Mouse (Mus musculus) layer of hippocampus, adult 18-20 months (tissue): ENCODE data around the gene G430095P16Rik. TPM values are rescaled to one million over a fixed set of nuclear protein-coding genes. Genes with fewer than 3 reads are reported as not detected.

Experiments used
- DNase-seq, 2 experiments: peaks; one replicate each; pipeline ENCODE4 v3.0.0; 2022; ENCODE audit warnings: low spot score in 2 of 2
- total RNA-seq, 2 experiments: library from RNA; stranded (reverse); gene quantifications; 2 replicates each; pipeline ENCODE4 v1.2.3; 2021

Gene G430095P16Rik
- total RNA-seq, 2 experiments from 2014 or later = not detected

- no peak for DNase-seq
Observed at GRCm38 (mm10) chr8:84768343-84769095, 45.7 kb downstream of the G430095P16Rik start.

GRCm38 (mm10) chr8:84769324-84769723 lies 46.5 kb downstream of the G430095P16Rik start:
- DNase-seq = no peak

GRCm38 (mm10) chr8:84770100-84770953 lies 47.5 kb downstream of the G430095P16Rik start:
- DNase-seq = no peak

- no peak for DNase-seq
Observed at GRCm38 (mm10) chr8:84771000-84771687, 48.3 kb downstream of the G430095P16Rik start.

- DNase-seq = no peak
Observed at GRCm38 (mm10) chr8:84771941-84772378, 49.2 kb downstream of the G430095P16Rik start.

GRCm38 (mm10) chr8:84772628-84773027 lies 49.8 kb downstream of the G430095P16Rik start:
- no peak for DNase-seq

GRCm38 (mm10) chr8:84773304-84773703 lies 50.5 kb downstream of the G430095P16Rik start:
- DNase-seq = no peak

- peak; percentile 84 to 88 for DNase-seq
Observed at GRCm38 (mm10) chr8:84773833-84774232, 51.0 kb downstream of the G430095P16Rik start.

GRCm38 (mm10) chr8:84774473-84774911 lies 51.7 kb downstream of the G430095P16Rik start:
- DNase-seq = no peak

GRCm38 (mm10) chr8:84775105-84775591 lies 52.3 kb downstream of the G430095P16Rik start:
- DNase-seq = peak; percentile 79 to 83

GRCm38 (mm10) chr8:84775621-84776113 lies 52.9 kb downstream of the G430095P16Rik start:
- no peak for DNase-seq

Other genes starting within 250 kb of the G430095P16Rik start
- gene Ier2, start 60.2 kb upstream of the G430095P16Rik start, total RNA-seq = 10 to 100 TPM in 1 of 2 experiments, 1 to 10 TPM in 1; 6.2 to 10.0 TPM
- 100 to 1,000 TPM in 1 of 2 experiments, 10 to 100 TPM in 1; 96.9 to 108 TPM for gene Trmt1, start 36.7 kb upstream of the G430095P16Rik start, total RNA-seq
- gene Nacc1, start 35.1 kb upstream of the G430095P16Rik start, total RNA-seq = 10 to 100 TPM; 94.8 to 95.5 TPM
- 1 to 10 TPM; 2.0 to 2.2 TPM for gene Lyl1, start 21.6 kb upstream of the G430095P16Rik start, total RNA-seq
- gene Nfix, start 77.3 kb downstream of the G430095P16Rik start, total RNA-seq = 100 to 1,000 TPM; 379 to 429 TPM
- gene Dand5, start 99.8 kb downstream of the G430095P16Rik start, total RNA-seq = 10 to 100 TPM; 10.7 to 10.9 TPM
- 10 to 100 TPM; 27.3 to 27.4 TPM for gene Gadd45gip1, start 108.5 kb downstream of the G430095P16Rik start, total RNA-seq
- gene Rad23a, start 117.7 kb downstream of the G430095P16Rik start, total RNA-seq = 10 to 100 TPM; 63.8 to 77.0 TPM
- gene Calr, start 123.9 kb downstream of the G430095P16Rik start, total RNA-seq = 100 to 1,000 TPM; 506 to 521 TPM
- gene Farsa, start 134.0 kb downstream of the G430095P16Rik start, total RNA-seq = 10 to 100 TPM; 48.8 to 50.1 TPM
- 10 to 100 TPM; 15.7 to 16.5 TPM for gene Syce2, start 149.1 kb downstream of the G430095P16Rik start, total RNA-seq
- 10 to 100 TPM; 38.3 to 38.5 TPM for gene Gcdh, start 170.9 kb downstream of the G430095P16Rik start, total RNA-seq
- gene Klf1, start 178.9 kb downstream of the G430095P16Rik start, total RNA-seq = under 1 TPM in 1 of 2 experiments, not detected in 1; 0.27 TPM
- gene Dnase2a, start 185.6 kb downstream of the G430095P16Rik start, total RNA-seq = 1 to 10 TPM; 2.8 to 5.1 TPM
- 10 to 100 TPM; 71.8 to 73.3 TPM for gene Mast1, start 214.4 kb downstream of the G430095P16Rik start, total RNA-seq
- 1 to 10 TPM in 1 of 2 experiments, under 1 TPM in 1; 0.87 to 1.1 TPM for gene Rtbdn, start 224.0 kb downstream of the G430095P16Rik start, total RNA-seq
- not detected for gene Gm49661, start 246.4 kb downstream of the G430095P16Rik start, total RNA-seq
- 100 to 1,000 TPM; 319 to 358 TPM for gene Prdx2, start 246.6 kb downstream of the G430095P16Rik start, total RNA-seq
- 10 to 100 TPM; 41.8 to 46.2 TPM for gene Rnaseh2a, start 246.8 kb downstream of the G430095P16Rik start, total RNA-seq